Mouse (Mus musculus): ENCODE results near the gene Ntmt1. TPM values are rescaled to one million over a fixed set of nuclear protein-coding genes. Genes with fewer than 3 reads are reported as not detected.

Gene Ntmt1
- 81.7 and 85.6 TPM in 2 replicates for polyA plus RNA-seq (2014; fragmentation: Nextera tagmentation; extraction: Ambion mirVana)

GRCm38 (mm10) chr2:30807648-30808295 lies at the start of gene Ntmt1:
Gene Ntmt1 (plus strand): TSS chr2:30807826.
- WGBS, result 0% methylated on average over 23 of the region's 44 CpGs
- Histone ChIP-seq H3K4me2 (ENCODE audit: low read depth, low read length) (peak within 1 kb of the TSS; percentile 64), H3K27me3 (replicated peaks; ENCODE audit: control insufficient read depth, insufficient read depth, low read length) (no peaks in the 10 kb centered on the region), H3K9ac (ENCODE audit: low read depth, low read length) (peak within 1 kb of the TSS; percentile 93), H3K36me3 (ENCODE audit: control insufficient read depth, insufficient read depth, low read length) (peaks cover 12% of the 10 kb centered on the region), H3K4me3 (ENCODE audit: low read depth, low read length) (peak within 1 kb of the TSS; percentile 84), H3K4me1 (ENCODE audit: control insufficient read depth, insufficient read depth, low read length) (peaks cover 9% of the 10 kb centered on the region), H3K27ac (replicated peaks; ENCODE audit: low read depth, low read length) (peak within 1 kb of the TSS; percentile 79), H3K9me3 (ENCODE audit: control insufficient read depth, low read length) (no peaks in the 10 kb centered on the region)
- ATAC-seq (ENCODE audit: low read depth), result peak; percentile 98
- DNase-seq (ENCODE audit: low spot score), result peak; percentile 100

- peak overlapping the region; percentile 82 for H3K27ac ChIP-seq (replicated peaks; ENCODE audit: low read depth, low read length)
- H3K4me3 ChIP-seq (ENCODE audit: low read depth, low read length), result no peak overlapping the region
- peak; percentile 96 for ATAC-seq (ENCODE audit: low read depth)
- no peaks in the 10 kb centered on the region for H3K27me3 ChIP-seq (replicated peaks; ENCODE audit: control insufficient read depth, insufficient read depth, low read length)
- peaks cover 11% of the 10 kb centered on the region for H3K9me3 ChIP-seq (ENCODE audit: control insufficient read depth, low read length)
- H3K36me3 ChIP-seq (ENCODE audit: control insufficient read depth, insufficient read depth, low read length), result no peaks in the 10 kb centered on the region
- 0 out of 2 replicates have a peak overlapping the region, but pooled peaks have one; percentile 30 for H3K9ac ChIP-seq (ENCODE audit: low read depth, low read length)
- peak; percentile 97 for DNase-seq (ENCODE audit: low spot score)
- peak overlapping the region; percentile 37 for H3K4me2 ChIP-seq (ENCODE audit: low read depth, low read length)
- peaks cover 22% of the 10 kb centered on the region for H3K4me1 ChIP-seq (ENCODE audit: control insufficient read depth, insufficient read depth, low read length)
- WGBS, result 3% methylated on average over 14 of the region's 17 CpGs
Measured at GRCm38 (mm10) chr2:30758341-30759087, 49.1 kb upstream of the Ntmt1 start.

- H3K9ac ChIP-seq (ENCODE audit: low read depth, low read length), result 0 out of 2 replicates have a peak overlapping the region, but pooled peaks have one; percentile 30
- WGBS, result 43% methylated on average over 4 of the region's 4 CpGs
- peaks cover 22% of the 10 kb centered on the region for H3K4me1 ChIP-seq (ENCODE audit: control insufficient read depth, insufficient read depth, low read length)
- DNase-seq (ENCODE audit: low spot score) (no peak), ATAC-seq (ENCODE audit: low read depth) (peak; percentile 5; the same call in 1 of the 2 replicates)
- no peak overlapping the region for H3K4me3 ChIP-seq (ENCODE audit: low read depth, low read length)
- peaks cover 11% of the 10 kb centered on the region for H3K9me3 ChIP-seq (ENCODE audit: control insufficient read depth, low read length)
- H3K27ac ChIP-seq (replicated peaks; ENCODE audit: low read depth, low read length), result peak overlapping the region; percentile 82
- H3K4me2 ChIP-seq (ENCODE audit: low read depth, low read length), result peak overlapping the region; percentile 37; the same call in 1 of the 2 replicates
- no peaks in the 10 kb centered on the region for H3K27me3 ChIP-seq (replicated peaks; ENCODE audit: control insufficient read depth, insufficient read depth, low read length)
- no peaks in the 10 kb centered on the region for H3K36me3 ChIP-seq (ENCODE audit: control insufficient read depth, insufficient read depth, low read length)
Measured at GRCm38 (mm10) chr2:30759088-30759374, 48.6 kb upstream of the Ntmt1 start.

DNA sequence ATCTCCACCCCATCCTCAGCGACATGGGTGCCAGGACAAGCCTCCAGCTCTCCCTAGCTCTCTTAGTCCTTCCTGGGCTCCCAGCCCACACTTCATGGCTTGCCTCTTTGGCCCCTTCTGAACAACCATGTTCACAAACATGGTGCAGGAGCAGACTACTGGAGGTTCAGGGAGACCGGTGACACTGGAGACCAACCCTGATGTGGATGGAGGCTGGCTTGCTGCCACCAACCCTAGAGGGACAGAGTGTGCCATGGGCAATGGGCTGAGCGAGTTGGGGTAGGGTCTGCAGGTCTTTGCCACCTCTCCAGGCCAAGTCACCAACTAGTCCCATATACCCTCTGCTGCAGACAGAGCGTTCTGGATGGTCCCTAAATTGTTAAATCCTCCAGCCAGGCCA lies 48.2 kb upstream of the Ntmt1 start:
- DNase-seq (ENCODE audit: low spot score) (no peak), ATAC-seq (ENCODE audit: low read depth) (no peak)
- Histone ChIP-seq H3K9me3 (ENCODE audit: control insufficient read depth, low read length) (peaks cover 11% of the 10 kb centered on the region), H3K36me3 (ENCODE audit: control insufficient read depth, insufficient read depth, low read length) (no peaks in the 10 kb centered on the region), H3K4me3 (ENCODE audit: low read depth, low read length) (no peak overlapping the region), H3K27ac (replicated peaks; ENCODE audit: low read depth, low read length) (peak overlapping the region; percentile 82), H3K27me3 (replicated peaks; ENCODE audit: control insufficient read depth, insufficient read depth, low read length) (no peaks in the 10 kb centered on the region), H3K4me2 (ENCODE audit: low read depth, low read length) (no peak overlapping the region), H3K4me1 (ENCODE audit: control insufficient read depth, insufficient read depth, low read length) (peaks cover 22% of the 10 kb centered on the region), H3K9ac (ENCODE audit: low read depth, low read length) (no peak overlapping the region)
- 75% methylated on average over 4 of the region's 4 CpGs for WGBS

- Histone ChIP-seq H3K4me1 (ENCODE audit: control insufficient read depth, insufficient read depth, low read length) (peaks cover 22% of the 10 kb centered on the region), H3K27ac (replicated peaks; ENCODE audit: low read depth, low read length) (peak overlapping the region; percentile 82), H3K4me3 (ENCODE audit: low read depth, low read length) (no peak overlapping the region), H3K27me3 (replicated peaks; ENCODE audit: control insufficient read depth, insufficient read depth, low read length) (no peaks in the 10 kb centered on the region), H3K4me2 (ENCODE audit: low read depth, low read length) (no peak overlapping the region), H3K9ac (ENCODE audit: low read depth, low read length) (no peak overlapping the region), H3K36me3 (ENCODE audit: control insufficient read depth, insufficient read depth, low read length) (no peaks in the 10 kb centered on the region), H3K9me3 (ENCODE audit: control insufficient read depth, low read length) (peaks cover 11% of the 10 kb centered on the region)
- 51% methylated on average over 10 of the region's 10 CpGs for WGBS
- no peak for DNase-seq (ENCODE audit: low spot score)
- ATAC-seq (ENCODE audit: low read depth), result no peak
Measured at GRCm38 (mm10) chr2:30759858-30760547, 47.6 kb upstream of the Ntmt1 start.

- WGBS, result 40% methylated on average over 6 of the region's 6 CpGs
Measured at GRCm38 (mm10) chr2:30760706-30761105, 46.9 kb upstream of the Ntmt1 start.

DNA sequence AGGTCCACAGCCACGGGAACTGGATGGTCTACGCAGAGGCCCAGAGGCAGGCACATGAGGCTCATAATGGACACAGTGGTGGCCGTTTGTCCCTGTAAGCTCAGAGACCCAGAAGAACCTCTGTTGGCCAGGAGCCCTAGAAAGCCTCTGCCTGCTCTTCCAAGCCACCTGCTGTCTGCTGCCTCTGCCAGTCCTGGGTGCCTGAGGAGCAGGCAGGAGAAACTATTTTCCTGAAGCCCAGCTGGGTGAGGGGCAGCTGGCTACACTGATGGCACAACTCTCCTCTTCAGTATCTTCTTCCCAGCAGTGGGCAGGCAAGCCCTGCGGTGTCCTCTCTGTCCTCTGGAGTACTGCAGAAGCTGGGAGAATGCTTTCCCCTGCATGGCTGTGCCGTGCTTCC lies 41.2 kb upstream of the Ntmt1 start:
- no peak for ATAC-seq (ENCODE audit: low read depth)
- H3K9me3 ChIP-seq (ENCODE audit: control insufficient read depth, low read length), result peaks cover 11% of the 10 kb centered on the region
- H3K4me3 ChIP-seq (ENCODE audit: low read depth, low read length), result no peak overlapping the region
- DNase-seq (ENCODE audit: low spot score), result no peak
- H3K4me2 ChIP-seq (ENCODE audit: low read depth, low read length), result no peak overlapping the region
- no peaks in the 10 kb centered on the region for H3K27me3 ChIP-seq (replicated peaks; ENCODE audit: control insufficient read depth, insufficient read depth, low read length)
- WGBS, result 76% methylated on average over 5 of the region's 5 CpGs
- no peak overlapping the region for H3K27ac ChIP-seq (replicated peaks; ENCODE audit: low read depth, low read length)
- H3K36me3 ChIP-seq (ENCODE audit: control insufficient read depth, insufficient read depth, low read length), result no peaks in the 10 kb centered on the region
- H3K9ac ChIP-seq (ENCODE audit: low read depth, low read length), result no peak overlapping the region
- H3K4me1 ChIP-seq (ENCODE audit: control insufficient read depth, insufficient read depth, low read length), result peaks cover 1% of the 10 kb centered on the region

More at GRCm38 (mm10) chr2:30760706-30761105, 46.9 kb upstream of the Ntmt1 start:
- Histone ChIP-seq H3K9ac (ENCODE audit: low read depth, low read length) (no peak overlapping the region), H3K4me3 (ENCODE audit: low read depth, low read length) (no peak overlapping the region), H3K27ac (replicated peaks; ENCODE audit: low read depth, low read length) (no peak overlapping the region), H3K27me3 (replicated peaks; ENCODE audit: control insufficient read depth, insufficient read depth, low read length) (no peaks in the 10 kb centered on the region), H3K4me1 (ENCODE audit: control insufficient read depth, insufficient read depth, low read length) (peaks cover 22% of the 10 kb centered on the region), H3K36me3 (ENCODE audit: control insufficient read depth, insufficient read depth, low read length) (no peaks in the 10 kb centered on the region), H3K4me2 (ENCODE audit: low read depth, low read length) (no peak overlapping the region), H3K9me3 (ENCODE audit: control insufficient read depth, low read length) (peaks cover 11% of the 10 kb centered on the region)
- ATAC-seq (ENCODE audit: low read depth) (no peak), DNase-seq (ENCODE audit: low spot score) (no peak)

GRCm38 (mm10) chr2:30767626-30768240 lies 39.9 kb upstream of the Ntmt1 start:
- Histone ChIP-seq H3K27ac (replicated peaks; ENCODE audit: low read depth, low read length) (no peak overlapping the region), H3K4me2 (ENCODE audit: low read depth, low read length) (no peak overlapping the region), H3K4me3 (ENCODE audit: low read depth, low read length) (no peak overlapping the region), H3K9me3 (ENCODE audit: control insufficient read depth, low read length) (peaks cover under 1% of the 10 kb centered on the region; the same call in 1 of the 2 replicates), H3K36me3 (ENCODE audit: control insufficient read depth, insufficient read depth, low read length) (no peaks in the 10 kb centered on the region), H3K9ac (ENCODE audit: low read depth, low read length) (no peak overlapping the region), H3K4me1 (ENCODE audit: control insufficient read depth, insufficient read depth, low read length) (peaks cover 13% of the 10 kb centered on the region), H3K27me3 (replicated peaks; ENCODE audit: control insufficient read depth, insufficient read depth, low read length) (no peaks in the 10 kb centered on the region)
- ATAC-seq (ENCODE audit: low read depth), result no peak
- 64% methylated on average over 7 of the region's 7 CpGs for WGBS
- DNase-seq (ENCODE audit: low spot score), result no peak

Data from embryonic facial prominence, embryonic 14.5 days (tissue).